In genomic region chr15:82259510-82259909, GRCm38 (mm10) we compare ENCODE assay signal across 10 mouse cellular contexts. TPM values are rescaled to one million over a fixed set of nuclear protein-coding genes. Genes with fewer than 3 reads are reported as not detected.
DNase-seq lines count a peak whose midpoint lies in the region; ATAC-seq and TF ChIP-seq lines count a peak whose summit lies in the region.
"Had no signal": no experiment of that assay in that cellular context is flagged by ENCODE, and none has a peak within 500 bp of the region (broad histone marks: within the 10 kb centered on the region; RNA-seq: fewer than 3 reads in every experiment).

No protein-coding gene starts in this region.

- no peaks in the 10 kb centered on the region for H3K36me3 ChIP-seq in hindbrain, embryonic 14.5 days (replicated peaks; ENCODE audit: control insufficient read depth, insufficient read depth)
- H3K36me3 ChIP-seq in hindbrain, embryonic 13.5 days = no peaks in the 10 kb centered on the region
- no peaks in the 10 kb centered on the region for H3K36me3 ChIP-seq in ES-Bruce4 (ENCODE audit: control insufficient read depth, insufficient read depth, low read length, poor library complexity, severe bottlenecking)

- ATAC-seq in hindbrain, embryonic 14.5 days (ENCODE audit: low FRiP score) = no peak
- ATAC-seq in hindbrain, embryonic 13.5 days (ENCODE audit: low FRiP score) = no peak
- 0 out of 2 replicates have a peak, but pooled peaks have one; percentile 60 for ATAC-seq in monocyte, adult 5-6 weeks (replicated peaks; ENCODE audit: insufficient number of reproducible peaks, low FRiP score, low TSS enrichment, poor library complexity, severe bottlenecking)

- peak; percentile 100 for TF ChIP-seq CTCF in ES-Bruce4 (IDR thresholded peaks at IDR 0.05; ENCODE audit: low read depth, low read length)
- TF ChIP-seq CTCF in left cerebral cortex, adult 2 months (IDR thresholded peaks at IDR 0.05) = peak; percentile 97

- H3K9ac ChIP-seq in hindbrain, embryonic 14.5 days = no peak overlapping the region
- no peak overlapping the region for H3K9ac ChIP-seq in hindbrain, embryonic 13.5 days
- no peak overlapping the region for H3K9ac ChIP-seq in ES-Bruce4 (ENCODE audit: low read depth, poor library complexity, severe bottlenecking)
- H3K9ac ChIP-seq: neural tube, embryonic 13.5 days had no signal

- H3K27me3 ChIP-seq in hindbrain, embryonic 14.5 days (ENCODE audit: control insufficient read depth, insufficient read depth, low read length) = no peaks in the 10 kb centered on the region
- H3K27me3 ChIP-seq in hindbrain, embryonic 13.5 days = peaks cover 3% of the 10 kb centered on the region; the same call in 1 of the 2 replicates
- no peaks in the 10 kb centered on the region for H3K27me3 ChIP-seq in ES-Bruce4 (ENCODE audit: control insufficient read depth, insufficient read depth, low read length, poor library complexity, severe bottlenecking)
- H3K27me3 ChIP-seq: neural tube, embryonic 13.5 days had no signal

- no peak overlapping the region for H3K27ac ChIP-seq in hindbrain, embryonic 14.5 days
- H3K27ac ChIP-seq in hindbrain, embryonic 13.5 days = no peak overlapping the region
- H3K27ac ChIP-seq in ES-Bruce4 (ENCODE audit: insufficient read depth, low read length) = no peak overlapping the region
- no peak overlapping the region for H3K27ac ChIP-seq in left cerebral cortex, adult 2 months
- H3K27ac ChIP-seq: neural tube, embryonic 13.5 days had no signal

- WGBS in hindbrain, embryonic 14.5 days = 10% methylated on average over 16 of the region's 16 CpGs
- WGBS in hindbrain, embryonic 13.5 days = 12% methylated on average over 16 of the region's 16 CpGs

- no peak overlapping the region for H3K4me2 ChIP-seq in hindbrain, embryonic 14.5 days (replicated peaks)
- no peak overlapping the region for H3K4me2 ChIP-seq in hindbrain, embryonic 13.5 days
- H3K4me2 ChIP-seq: neural tube, embryonic 13.5 days had no signal

- H3K9me3 ChIP-seq in hindbrain, embryonic 14.5 days (ENCODE audit: control insufficient read depth, low read length) = no peaks in the 10 kb centered on the region
- H3K9me3 ChIP-seq in hindbrain, embryonic 13.5 days = no peaks in the 10 kb centered on the region
- H3K9me3 ChIP-seq in ES-Bruce4 (replicated peaks; ENCODE audit: control insufficient read depth, insufficient read depth, low read length, poor library complexity, severe bottlenecking) = no peaks in the 10 kb centered on the region
- H3K9me3 ChIP-seq: neural tube, embryonic 13.5 days had no signal

- no peak for TF ChIP-seq POLR2A in ES-Bruce4 (IDR thresholded peaks at IDR 0.05; ENCODE audit: insufficient read depth, low read length)

- peaks cover 26% of the 10 kb centered on the region for H3K4me1 ChIP-seq in hindbrain, embryonic 14.5 days (replicated peaks; ENCODE audit: control insufficient read depth, insufficient read depth, low read length)
- peaks cover 35% of the 10 kb centered on the region for H3K4me1 ChIP-seq in hindbrain, embryonic 13.5 days (replicated peaks)
- peaks cover 5% of the 10 kb centered on the region for H3K4me1 ChIP-seq in ES-Bruce4 (ENCODE audit: control insufficient read depth, insufficient read depth, low read length)

- no peak overlapping the region for H3K4me3 ChIP-seq in hindbrain, embryonic 14.5 days (replicated peaks; ENCODE audit: low read length)
- H3K4me3 ChIP-seq in hindbrain, embryonic 13.5 days = no peak overlapping the region
- H3K4me3 ChIP-seq in ES-Bruce4 (ENCODE audit: low read depth, low read length) = peak overlapping the region; percentile 10; the same call in 1 of the 2 replicates
- no peak overlapping the region for H3K4me3 ChIP-seq in left cerebral cortex, adult 2 months
- H3K4me3 ChIP-seq: neural tube, embryonic 13.5 days had no signal

- intact Hi-C loops in left cerebral cortex, adult 2 months (cut with DNase I) = no loop called here

- DNase-seq in hindbrain, embryonic 14.5 days (ENCODE audit: low spot score) = peak; percentile 59
- DNase-seq in brain, adult 2 months (ENCODE audit: low read depth, low spot score) = peak; percentile 87
- DNase-seq in forelimb bud, embryonic 11.5 days (ENCODE audit: low read depth, low spot score) = peak; percentile 83
- peak; percentile 61 to 74 for DNase-seq in left cerebral cortex, adult 2 months (ENCODE audit: extremely low spot score in 1 of 2, low spot score in 2 of 2)
- peak; percentile 43 to 44 for DNase-seq in thymus, adult 18-20 months

- TF ChIP-seq EP300 in ES-Bruce4 (IDR thresholded peaks at IDR 0.05; ENCODE audit: insufficient read depth, low read depth, low read length) = 0 out of 2 replicates have a peak, but pooled peaks have one; percentile 53

RNA-seq across cellular contexts. Expression of gene 1500009C09Rik, which starts 7.3 kb away (rescaled TPM):
- polyA plus RNA-seq in hindbrain, embryonic 14.5 days (2014; fragmentation: Nextera tagmentation; extraction: Ambion mirVana) = 10.2 and 13.2 TPM in 2 replicates
- 8.9 and 9.2 TPM in 2 replicates for polyA plus RNA-seq in hindbrain, embryonic 13.5 days (2015; fragmentation: Nextera tagmentation; extraction: Ambion mirVana)
- not detected in 2 replicates for polyA plus RNA-seq in ES-Bruce4 (2011; ENCODE audit: insufficient read depth, insufficient read length, low read depth, missing spikeins)
- total RNA-seq in left cerebral cortex, adult 2 months (2021) = 100 to 1,000 TPM in 1 of 2 experiments, 10 to 100 TPM in 1; 96.5 to 102 TPM
- not detected in 3 replicates for total RNA-seq in monocyte, adult 5-6 weeks (2017)

RNA-seq across cellular contexts. Expression of gene Cenpm, which starts 15.0 kb away (rescaled TPM):
- 17.0 and 18.0 TPM in 2 replicates for polyA plus RNA-seq in hindbrain, embryonic 14.5 days (2014; fragmentation: Nextera tagmentation; extraction: Ambion mirVana)
- 20.0 and 22.0 TPM in 2 replicates for polyA plus RNA-seq in hindbrain, embryonic 13.5 days (2015; fragmentation: Nextera tagmentation; extraction: Ambion mirVana)
- 43.2 and 52.0 TPM in 2 replicates for polyA plus RNA-seq in ES-Bruce4 (2011; ENCODE audit: insufficient read depth, insufficient read length, low read depth, missing spikeins)
- 1 to 10 TPM; 3.1 to 4.8 TPM for total RNA-seq in left cerebral cortex, adult 2 months (2021)
- total RNA-seq in monocyte, adult 5-6 weeks (2017) = not detected in 3 replicates

RNA-seq across cellular contexts. Expression of gene Sept3, which starts 15.2 kb away (rescaled TPM):
- 375 and 410 TPM in 2 replicates for polyA plus RNA-seq in hindbrain, embryonic 14.5 days (2014; fragmentation: Nextera tagmentation; extraction: Ambion mirVana)
- polyA plus RNA-seq in hindbrain, embryonic 13.5 days (2015; fragmentation: Nextera tagmentation; extraction: Ambion mirVana) = 329 and 346 TPM in 2 replicates
- 8.8 and 9.7 TPM in 2 replicates for polyA plus RNA-seq in ES-Bruce4 (2011; ENCODE audit: insufficient read depth, insufficient read length, low read depth, missing spikeins)
- 100 to 1,000 TPM; 489 to 520 TPM for total RNA-seq in left cerebral cortex, adult 2 months (2021)
- 0.48 TPM in 1 of 3 replicates, not detected in the others for total RNA-seq in monocyte, adult 5-6 weeks (2017)

RNA-seq across cellular contexts. Expression of gene Tnfrsf13c, which starts 35.3 kb away (rescaled TPM):
- 0.51 and 0.68 TPM in 2 replicates for polyA plus RNA-seq in hindbrain, embryonic 14.5 days (2014; fragmentation: Nextera tagmentation; extraction: Ambion mirVana)
- polyA plus RNA-seq in hindbrain, embryonic 13.5 days (2015; fragmentation: Nextera tagmentation; extraction: Ambion mirVana) = not detected in 2 replicates
- polyA plus RNA-seq in ES-Bruce4 (2011; ENCODE audit: insufficient read depth, insufficient read length, low read depth, missing spikeins) = 1.9 and 2.3 TPM in 2 replicates
- total RNA-seq in left cerebral cortex, adult 2 months (2021) = under 1 TPM; 0.29 to 0.47 TPM
- 13.6 to 19.3 TPM (median 17.9 TPM) in 3 replicates for total RNA-seq in monocyte, adult 5-6 weeks (2017)

RNA-seq across cellular contexts. Expression of gene Wbp2nl, which starts 39.2 kb away (rescaled TPM):
- polyA plus RNA-seq in hindbrain, embryonic 14.5 days (2014; fragmentation: Nextera tagmentation; extraction: Ambion mirVana) = 0.17 and 0.29 TPM in 2 replicates
- polyA plus RNA-seq in hindbrain, embryonic 13.5 days (2015; fragmentation: Nextera tagmentation; extraction: Ambion mirVana) = 0.16 and 0.18 TPM in 2 replicates
- polyA plus RNA-seq in ES-Bruce4 (2011; ENCODE audit: insufficient read depth, insufficient read length, low read depth, missing spikeins) = 0.70 and 1.1 TPM in 2 replicates
- not detected for total RNA-seq in left cerebral cortex, adult 2 months (2021)
- not detected in 3 replicates for total RNA-seq in monocyte, adult 5-6 weeks (2017)
- polyA plus RNA-seq: frontal cortex, adult 2 months; neural tube, embryonic 13.5 days had no signal

Comparison
In these comparisons a context has a peak if more than half of its experiments do, and no peak if none do; other contexts are left out.
1. RNA of gene Sept3, which starts 15.2 kb away (polyA plus RNA-seq): 375 to 410 TPM in hindbrain, embryonic 14.5 days and 329 to 346 TPM in hindbrain, embryonic 13.5 days; 8.8 to 9.7 TPM in ES-Bruce4; every median in the first group is over 10 times any median in the second.
2. Peak in every context shown above with its lines, with median percentiles within 50 percentile points of each other: DNase-seq.